Mouse (Mus musculus) heart, embryonic 11.5 days (tissue): ENCODE measurements at regions not wholly inside any gene's neighbourhood (a gene's known extent, or its start where the extent isn't known, plus 50 kb on each side); places are given as distances from the start of the nearest gene placed in this dataset.

ENCODE experiments used
- ATAC-seq: fragments of 200-750 bp; cut with Nextera tagmentation; replicated peaks from 2 replicates; pipeline ENCODE4 v1.8.0; 2017; ENCODE audit warnings: moderate library complexity; ENCODE audit not compliant: insufficient number of reproducible peaks, low FRiP score, low TSS enrichment
- H3K27ac ChIP-seq: fragments of 300-500 bp; sonication (generic); 2 replicates; pipeline ENCODE4 v1.5.1; 2014; ENCODE audit warnings: mild to moderate bottlenecking, low read depth, low read length
- H3K27me3 ChIP-seq: fragments of 300-500 bp; sonication (generic); 2 replicates; pipeline ENCODE4 v1.6.1; 2014; ENCODE audit warnings: mild to moderate bottlenecking, low read length, mixed read lengths; ENCODE audit not compliant: control insufficient read depth, insufficient read depth
- H3K36me3 ChIP-seq: fragments of 300-500 bp; sonication (generic); 2 replicates; pipeline ENCODE4 v1.6.1; 2014; ENCODE audit warnings: mild to moderate bottlenecking, low read length, moderate library complexity, mixed read lengths; ENCODE audit not compliant: control insufficient read depth, insufficient read depth
- H3K4me1 ChIP-seq: fragments of 300-500 bp; sonication (generic); 2 replicates; pipeline ENCODE4 v1.6.1; 2014; ENCODE audit warnings: low read length; ENCODE audit not compliant: control insufficient read depth, insufficient read depth
- H3K4me2 ChIP-seq: fragments of 300-500 bp; sonication (generic); 2 replicates; pipeline ENCODE4 v1.6.1; 2014; ENCODE audit warnings: mild to moderate bottlenecking, moderate library complexity
- H3K4me3 ChIP-seq: fragments of 300-500 bp; sonication (generic); 2 replicates; pipeline ENCODE4 v1.5.1; 2014; ENCODE audit warnings: low read depth, low read length
- H3K9ac ChIP-seq: fragments of 300-500 bp; sonication (generic); 2 replicates; pipeline ENCODE4 v1.6.1; 2014; ENCODE audit warnings: mild to moderate bottlenecking, low read depth, low read length, moderate library complexity
- H3K9me3 ChIP-seq: fragments of 300-500 bp; sonication (generic); replicated peaks from 2 replicates; pipeline ENCODE4 v1.6.1; 2016; ENCODE audit warnings: low read length; ENCODE audit not compliant: control insufficient read depth
- WGBS: fragments of 180-500 bp; shearing (Covaris S2); extraction: QIAGEN DNeasy Blood & Tissue Kit; methylation state at CpG from one replicate; pipeline ENCODE4 v1.1.7; 2014; ENCODE audit not compliant: insufficient replicate concordance; 5-methylcytosine and 5-hydroxymethylcytosine counted together

- ATAC-seq, result no peak
- Histone ChIP-seq H3K27me3 (no peaks in the 10 kb centered on the region), H3K4me2 (no peak overlapping the region), H3K4me1 (no peaks in the 10 kb centered on the region), H3K27ac (no peak overlapping the region), H3K36me3 (no peaks in the 10 kb centered on the region), H3K4me3 (no peak overlapping the region), H3K9ac (no peak overlapping the region), H3K9me3 (no peaks in the 10 kb centered on the region)
- WGBS, result 72% methylated on average over 8 of the region's 8 CpGs
Measured at GRCm38 (mm10) chr1:154981687-154982086, 97.4 kb upstream of the Cacna1e start.

- no peaks in the 10 kb centered on the region for H3K9me3 ChIP-seq
- no peak overlapping the region for H3K4me2 ChIP-seq
- H3K4me1 ChIP-seq, result no peaks in the 10 kb centered on the region
- H3K27ac ChIP-seq, result no peak overlapping the region
- H3K36me3 ChIP-seq, result no peaks in the 10 kb centered on the region
- WGBS, result 70% methylated on average over 4 of the region's 4 CpGs
- no peaks in the 10 kb centered on the region for H3K27me3 ChIP-seq
- H3K4me3 ChIP-seq, result no peak overlapping the region
- no peak overlapping the region for H3K9ac ChIP-seq
- ATAC-seq, result no peak
Measured at GRCm38 (mm10) chr1:154975732-154976131, 91.4 kb upstream of the Cacna1e start.

GRCm38 (mm10) chr1:154961271-154961670 is 77.0 kb upstream of the Cacna1e start:
- Histone ChIP-seq H3K27me3 (no peaks in the 10 kb centered on the region), H3K9me3 (no peaks in the 10 kb centered on the region), H3K4me2 (no peak overlapping the region), H3K4me3 (no peak overlapping the region), H3K9ac (no peak overlapping the region), H3K4me1 (no peaks in the 10 kb centered on the region; the same call in 1 of the 2 replicates), H3K27ac (no peak overlapping the region), H3K36me3 (no peaks in the 10 kb centered on the region)
- WGBS, result 73% methylated on average over 4 of the region's 4 CpGs
- no peak for ATAC-seq

- Histone ChIP-seq H3K4me3 (no peak overlapping the region), H3K27ac (no peak overlapping the region), H3K9ac (no peak overlapping the region), H3K4me2 (no peak overlapping the region), H3K36me3 (no peaks in the 10 kb centered on the region), H3K4me1 (no peaks in the 10 kb centered on the region; the same call in 1 of the 2 replicates), H3K9me3 (no peaks in the 10 kb centered on the region), H3K27me3 (no peaks in the 10 kb centered on the region)
- ATAC-seq, result no peak
- 76% methylated on average over 5 of the region's 5 CpGs for WGBS
Measured at GRCm38 (mm10) chr1:154956625-154957031, 72.3 kb upstream of the Cacna1e start.

GRCm38 (mm10) chr1:154952679-154953078 is 68.4 kb upstream of the Cacna1e start:
- Histone ChIP-seq H3K27me3 (no peaks in the 10 kb centered on the region), H3K4me2 (no peak overlapping the region), H3K4me1 (no peaks in the 10 kb centered on the region), H3K4me3 (no peak overlapping the region), H3K36me3 (no peaks in the 10 kb centered on the region), H3K27ac (no peak overlapping the region), H3K9ac (no peak overlapping the region), H3K9me3 (no peaks in the 10 kb centered on the region)
- ATAC-seq, result no peak
- WGBS, result 82% methylated on average over 2 of the region's 2 CpGs
